Mouse (Mus musculus) midbrain, embryonic 14.5 days (tissue): ENCODE results near the gene Mmp9. TPM values are rescaled to one million over a fixed set of nuclear protein-coding genes. Genes with fewer than 3 reads are reported as not detected.

Experiments used
- ATAC-seq: fragments of 200-750 bp; cut with Nextera tagmentation; 2 replicates; pipeline ENCODE4 v1.8.0; 2017; ENCODE audit warnings: moderate number of reproducible peaks, moderate library complexity; ENCODE audit not compliant: low FRiP score, low TSS enrichment
- DNase-seq: peaks from one replicate; pipeline ENCODE4 v3.0.0-alpha.2; 2015
- H3K27ac ChIP-seq: fragments of 300-500 bp; sonication (generic); replicated peaks from 2 replicates; pipeline ENCODE4 v1.5.1; 2014; ENCODE audit warnings: mild to moderate bottlenecking, low read depth, low read length, moderate library complexity
- H3K27me3 ChIP-seq: fragments of 300-500 bp; sonication (generic); 2 replicates; pipeline ENCODE4 v1.6.1; 2014; ENCODE audit warnings: low read length, control low read depth, mixed read lengths; ENCODE audit not compliant: control insufficient read depth, insufficient read depth
- H3K36me3 ChIP-seq: fragments of 300-500 bp; sonication (generic); 2 replicates; pipeline ENCODE4 v1.6.1; 2014; ENCODE audit warnings: low read length, control low read depth; ENCODE audit not compliant: control insufficient read depth, insufficient read depth
- H3K4me1 ChIP-seq: fragments of 300-500 bp; sonication (generic); 2 replicates; pipeline ENCODE4 v1.6.1; 2014; ENCODE audit warnings: mild to moderate bottlenecking, antibody characterized with exemption, low read length, control low read depth; ENCODE audit not compliant: control insufficient read depth, insufficient read depth
- H3K4me2 ChIP-seq: fragments of 300-500 bp; sonication (generic); 2 replicates; pipeline ENCODE4 v1.6.1; 2014; ENCODE audit warnings: mild to moderate bottlenecking, low read length, moderate library complexity
- H3K4me3 ChIP-seq: fragments of 300-500 bp; sonication (generic); replicated peaks from 2 replicates; pipeline ENCODE4 v1.5.1; 2014; ENCODE audit warnings: low read depth, low read length
- H3K9ac ChIP-seq: fragments of 300-500 bp; sonication (generic); replicated peaks from 2 replicates; pipeline ENCODE4 v1.6.1; 2014; ENCODE audit warnings: mild to moderate bottlenecking, low read length, moderate library complexity
- H3K9me3 ChIP-seq: fragments of 300-500 bp; sonication (generic); 2 replicates; pipeline ENCODE4 v1.6.1; 2016; ENCODE audit warnings: low read length, control low read depth, mixed read lengths; ENCODE audit not compliant: control insufficient read depth
- WGBS: fragments of 180-500 bp; shearing (Covaris S2); extraction: QIAGEN DNeasy Blood & Tissue Kit; methylation state at CpG from one replicate; pipeline ENCODE4 v1.1.7; 2014; 5-methylcytosine and 5-hydroxymethylcytosine counted together
- polyA plus RNA-seq: library from polyadenylated mRNA; unstranded; fragments of >200 nt; fragmentation: Nextera tagmentation; extraction: Ambion mirVana; gene quantifications from 2 replicates; pipeline ENCODE4 v1.2.1, GENCODE M21; 2014

The Mmp9 gene
- polyA plus RNA-seq, 1 experiment from 2014 or later: 29.7 TPM

DNA sequence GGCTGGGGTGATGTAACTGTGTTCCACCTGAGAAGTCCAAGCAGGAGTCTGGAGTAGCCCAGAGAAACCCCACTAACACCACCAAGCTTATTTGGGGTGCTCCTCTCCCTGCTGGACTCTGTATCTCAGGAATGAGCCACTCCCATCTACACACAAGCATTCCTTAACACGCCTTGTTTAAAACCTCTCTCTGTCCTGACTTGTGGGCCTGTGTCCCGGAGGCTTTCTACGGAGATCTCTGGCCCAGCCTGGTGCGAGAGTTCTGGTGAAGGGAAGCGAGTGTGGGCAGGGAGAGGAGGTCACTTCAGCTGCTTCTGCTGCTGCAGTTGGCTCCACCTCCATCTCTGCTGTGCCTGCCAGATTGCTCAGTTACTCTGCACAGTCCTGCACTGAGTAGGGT, 15.6 kb downstream of the Mmp9 start:
- DNase-seq (no peak), ATAC-seq (no peak)
- Histone ChIP-seq H3K27me3 (peaks cover 7% of the 10 kb centered on the region), H3K4me3 (no peak overlapping the region), H3K9me3 (no peaks in the 10 kb centered on the region), H3K27ac (no peak overlapping the region), H3K36me3 (no peaks in the 10 kb centered on the region), H3K4me2 (no peak overlapping the region), H3K4me1 (0 out of 2 replicates have a peak, but pooled peaks cover under 1% of the 10 kb centered on the region), H3K9ac (no peak overlapping the region)
- WGBS: 80% methylated on average over 5 of the region's 5 CpGs

DNA sequence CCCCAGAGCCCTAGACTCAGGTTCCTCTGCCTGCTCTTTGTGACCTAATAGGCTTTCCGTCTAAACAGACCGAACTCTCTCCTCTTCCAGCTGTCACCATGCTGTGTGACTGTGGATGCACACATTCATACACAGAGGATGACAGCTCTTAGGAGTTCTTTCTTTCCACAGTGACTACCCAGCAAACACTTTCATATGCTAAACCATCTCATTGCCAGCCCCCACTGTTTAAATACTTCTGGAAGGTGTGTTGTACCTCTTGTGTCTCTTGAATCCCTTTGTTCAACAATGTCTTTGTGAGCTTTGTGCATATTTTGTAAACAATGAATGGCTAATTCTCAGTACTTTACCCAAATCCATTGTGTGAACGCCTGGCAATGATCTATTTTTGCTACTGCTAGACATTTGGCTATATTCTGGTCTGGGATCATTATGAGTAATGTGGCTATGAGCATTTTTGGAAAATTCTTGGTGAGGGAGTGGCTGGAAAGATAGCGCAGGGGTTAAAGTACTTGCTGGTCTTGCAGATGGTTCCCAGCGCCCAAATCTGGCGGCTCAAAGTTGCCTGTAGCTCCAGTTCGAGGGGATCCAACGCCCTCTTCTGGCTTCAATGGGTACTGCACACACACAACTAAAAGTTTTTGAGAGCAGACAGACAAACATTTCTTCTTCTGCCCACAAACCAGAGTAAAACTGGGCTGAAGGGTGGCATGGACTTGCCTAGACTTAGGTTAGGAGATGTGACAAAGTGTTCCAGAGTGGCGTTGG, 17.2 kb downstream of the Mmp9 start:
- Histone ChIP-seq H3K9me3 (no peaks in the 10 kb centered on the region), H3K27me3 (0 out of 2 replicates have a peak, but pooled peaks cover 4% of the 10 kb centered on the region), H3K4me3 (no peak overlapping the region), H3K27ac (no peak overlapping the region), H3K4me2 (no peak overlapping the region), H3K9ac (no peak overlapping the region), H3K36me3 (no peaks in the 10 kb centered on the region), H3K4me1 (0 out of 2 replicates have a peak, but pooled peaks cover 8% of the 10 kb centered on the region)
- ATAC-seq (no peak), DNase-seq (no peak)
- WGBS: 61% methylated on average over 9 of the region's 9 CpGs

DNA sequence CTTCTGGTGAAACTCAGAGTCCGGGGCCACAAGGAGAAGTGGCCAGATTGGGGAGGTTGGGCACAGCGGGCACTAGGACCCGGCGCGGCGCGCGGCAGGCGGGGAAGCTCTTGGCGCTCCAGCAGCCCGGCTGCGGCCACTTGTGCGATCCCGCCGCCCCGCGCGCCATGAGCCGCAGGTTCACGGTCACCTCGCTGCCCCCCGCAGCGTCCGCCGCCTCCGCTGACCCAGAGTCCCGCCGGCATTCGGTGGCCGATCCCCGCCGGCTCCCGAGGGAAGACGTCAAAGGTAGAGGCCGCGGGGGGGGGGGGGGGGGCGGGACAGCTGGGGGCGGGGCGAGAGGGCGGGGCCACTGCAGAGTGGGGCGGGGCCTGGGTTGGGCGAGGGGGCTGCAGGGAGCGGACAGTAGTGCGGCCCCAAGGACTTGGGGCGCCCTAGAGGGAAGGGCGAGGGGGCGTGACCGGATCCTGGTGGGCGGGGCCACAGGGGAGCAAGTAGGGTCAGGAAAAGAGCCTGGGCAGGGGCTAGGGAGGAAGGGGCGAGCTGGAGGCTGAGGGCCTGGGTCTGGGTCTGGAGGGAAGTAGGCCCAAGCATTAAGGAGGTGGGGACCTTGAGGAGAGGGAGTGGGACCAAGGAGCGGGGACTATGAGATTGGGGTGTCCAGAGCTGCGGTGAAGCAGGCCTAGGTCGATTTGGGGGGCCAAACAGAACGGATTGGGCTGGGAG, 20.3 kb downstream of the Mmp9 start, which contains the start of gene Slc12a5:
Gene Slc12a5, plus strand, starts transcription at position 87 of the 726 bp plus-strand sequence.
- Histone ChIP-seq H3K36me3 (no peaks in the 10 kb centered on the region), H3K4me3 (peak within 1 kb of the TSS; percentile 53), H3K4me2 (peak within 1 kb of the TSS; percentile 60), H3K9ac (peak within 1 kb of the TSS; percentile 49), H3K4me1 (peaks cover 34% of the 10 kb centered on the region), H3K27ac (peak within 1 kb of the TSS; percentile 58), H3K27me3 (no peaks in the 10 kb centered on the region), H3K9me3 (no peaks in the 10 kb centered on the region)
- WGBS: under 1% methylated on average over 48 of the region's 54 CpGs
- peak; percentile 89 for DNase-seq
- peak; percentile 66; the same call in 1 of the 2 replicates for ATAC-seq

DNA sequence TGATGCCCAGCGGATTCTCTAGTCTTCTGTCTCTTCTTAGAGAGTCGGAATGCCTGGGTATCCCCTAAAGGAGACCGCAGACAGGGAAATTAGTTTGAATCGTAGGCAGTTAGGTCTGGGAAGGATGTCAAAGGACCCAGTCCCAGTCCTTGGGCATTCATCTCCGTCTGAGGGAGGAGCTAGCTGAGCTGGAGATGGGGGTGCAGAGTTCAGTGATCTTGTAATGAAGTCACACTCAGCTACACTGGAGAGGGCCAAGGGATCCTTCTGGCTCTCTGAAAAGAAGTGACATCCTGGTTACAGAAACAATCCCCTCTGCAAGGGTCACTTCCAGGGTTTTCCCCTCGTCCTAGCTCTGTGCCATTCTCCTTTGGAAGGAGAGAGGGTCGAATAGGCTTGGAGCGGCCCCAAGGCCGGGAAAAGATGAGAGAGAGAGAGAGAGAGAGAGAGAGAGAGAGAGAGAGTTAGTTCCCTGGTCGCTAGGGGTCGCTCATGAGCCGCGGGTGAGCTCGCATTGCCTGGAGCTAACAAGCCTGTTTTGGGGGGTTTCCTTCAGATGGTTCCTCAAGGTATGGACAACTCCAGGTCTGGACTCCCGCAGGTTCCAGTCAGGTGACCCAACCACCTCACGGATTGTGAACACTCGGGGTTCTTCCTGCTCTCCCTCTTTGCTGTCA, 21.1 kb downstream of the Mmp9 start:
- DNase-seq (peak; percentile 84), ATAC-seq (no peak)
- no peaks in the 10 kb centered on the region for H3K27me3 ChIP-seq
- H3K9ac ChIP-seq: peak overlapping the region; percentile 49
- no peaks in the 10 kb centered on the region for H3K36me3 ChIP-seq
- H3K4me3 ChIP-seq: peak overlapping the region; percentile 53
- peaks cover 40% of the 10 kb centered on the region for H3K4me1 ChIP-seq
- H3K9me3 ChIP-seq: no peaks in the 10 kb centered on the region
- 9% methylated on average over 17 of the region's 17 CpGs for WGBS
- peak overlapping the region; percentile 60 for H3K4me2 ChIP-seq
- peak overlapping the region; percentile 58 for H3K27ac ChIP-seq

DNA sequence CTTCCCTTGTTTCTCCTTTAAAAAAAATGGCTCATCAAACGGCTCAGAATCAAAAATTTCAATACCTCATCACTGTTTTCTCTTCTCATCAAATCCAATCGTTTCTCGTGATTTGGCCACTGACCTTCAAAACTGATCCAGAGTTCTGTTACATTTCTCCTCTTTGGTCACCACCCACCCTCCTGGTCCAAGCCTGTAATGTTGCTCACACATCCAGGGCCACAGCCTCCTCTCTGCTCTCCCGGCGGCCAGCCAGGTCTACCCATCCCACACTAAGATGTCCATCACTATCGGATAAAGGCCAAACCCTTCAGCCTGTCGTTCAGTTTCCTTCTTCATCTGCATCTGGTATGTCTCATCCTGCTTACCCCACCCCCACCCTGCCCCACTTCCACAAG, 21.6 kb downstream of the Mmp9 start:
- Histone ChIP-seq H3K36me3 (no peaks in the 10 kb centered on the region), H3K4me2 (peak overlapping the region; percentile 60), H3K27me3 (peaks cover 3% of the 10 kb centered on the region; the same call in 1 of the 2 replicates), H3K4me1 (peaks cover 43% of the 10 kb centered on the region), H3K27ac (peak overlapping the region; percentile 58; the same call in 1 of the 2 replicates), H3K4me3 (0 out of 2 replicates have a peak overlapping the region, but pooled peaks have one; percentile 53), H3K9me3 (no peaks in the 10 kb centered on the region), H3K9ac (peak overlapping the region; percentile 12; the same call in 1 of the 2 replicates)
- 49% methylated on average over 7 of the region's 7 CpGs for WGBS
- ATAC-seq (no peak), DNase-seq (no peak)

DNA sequence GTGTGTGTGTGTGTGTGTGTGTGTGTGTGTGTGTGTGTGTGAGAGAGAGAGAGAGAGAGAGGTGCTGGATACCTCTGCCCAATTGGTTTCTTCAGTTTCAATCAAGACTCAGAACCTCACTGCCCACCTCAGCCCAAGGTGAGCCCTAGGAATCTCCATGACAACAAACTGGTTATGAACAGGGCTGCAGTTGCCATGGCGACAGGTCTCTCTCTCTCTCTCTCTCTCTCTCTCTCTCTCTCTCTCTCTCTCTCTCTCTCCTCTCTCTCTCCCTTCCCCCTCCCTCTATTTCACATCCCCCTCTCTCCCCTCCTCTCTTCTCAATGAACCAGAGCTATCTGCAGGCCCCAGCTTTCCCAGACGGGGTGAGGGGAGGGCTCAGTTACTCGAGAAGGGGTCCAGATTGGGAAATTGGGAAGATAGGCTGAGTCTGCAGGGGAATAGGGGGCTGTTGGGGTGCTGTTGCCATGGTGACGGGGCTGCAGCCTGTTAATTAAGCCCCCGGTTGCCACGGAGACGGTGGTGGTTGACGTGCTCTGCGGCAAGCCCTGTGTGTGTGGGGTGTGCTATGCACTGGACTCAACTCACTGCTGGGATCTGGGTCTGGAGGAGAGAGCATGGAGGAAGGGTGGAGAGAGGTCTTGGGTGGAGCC, 23.8 kb downstream of the Mmp9 start:
- H3K4me3 ChIP-seq: peak overlapping the region; percentile 10; the same call in 1 of the 2 replicates
- peak; percentile 91 for DNase-seq
- ATAC-seq: peak; percentile 51
- 12% methylated on average over 9 of the region's 9 CpGs for WGBS
- H3K36me3 ChIP-seq: no peaks in the 10 kb centered on the region
- H3K9ac ChIP-seq: no peak overlapping the region; the same call in 1 of the 2 replicates
- H3K27me3 ChIP-seq: peaks cover 14% of the 10 kb centered on the region; the same call in 1 of the 2 replicates
- H3K9me3 ChIP-seq: no peaks in the 10 kb centered on the region
- peak overlapping the region; percentile 91 for H3K27ac ChIP-seq
- H3K4me1 ChIP-seq: peaks cover 51% of the 10 kb centered on the region
- H3K4me2 ChIP-seq: peak overlapping the region; percentile 49

DNA sequence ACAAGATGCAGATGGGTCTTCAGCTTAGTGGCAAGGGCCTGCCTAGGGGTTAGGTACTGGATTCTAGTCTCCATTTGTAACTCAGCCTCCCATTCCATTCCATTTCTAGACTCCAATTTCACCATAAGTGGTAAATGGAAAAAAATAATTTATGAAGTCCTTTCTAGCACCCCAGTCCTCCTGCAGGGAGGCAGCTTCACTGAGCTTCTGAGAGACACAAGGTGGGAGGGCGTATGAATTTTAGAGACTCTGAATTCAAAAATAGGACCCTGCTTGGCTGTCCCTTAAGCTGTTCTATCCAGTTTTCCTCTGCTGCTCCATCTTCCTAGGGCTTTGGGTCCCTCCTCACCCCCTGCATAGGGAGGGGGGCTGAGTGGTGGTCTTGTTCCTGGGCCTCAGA, 24.4 kb downstream of the Mmp9 start:
- Histone ChIP-seq H3K36me3 (no peaks in the 10 kb centered on the region), H3K4me1 (peaks cover 56% of the 10 kb centered on the region), H3K4me2 (peak overlapping the region; percentile 49), H3K9me3 (no peaks in the 10 kb centered on the region), H3K9ac (no peak overlapping the region; the same call in 1 of the 2 replicates), H3K4me3 (peak overlapping the region; percentile 10; the same call in 1 of the 2 replicates), H3K27me3 (peaks cover 21% of the 10 kb centered on the region; the same call in 1 of the 2 replicates), H3K27ac (peak overlapping the region; percentile 91)
- no peak for ATAC-seq
- no peak for DNase-seq
- 92% methylated on average over 1 of the region's 1 CpGs for WGBS

DNA sequence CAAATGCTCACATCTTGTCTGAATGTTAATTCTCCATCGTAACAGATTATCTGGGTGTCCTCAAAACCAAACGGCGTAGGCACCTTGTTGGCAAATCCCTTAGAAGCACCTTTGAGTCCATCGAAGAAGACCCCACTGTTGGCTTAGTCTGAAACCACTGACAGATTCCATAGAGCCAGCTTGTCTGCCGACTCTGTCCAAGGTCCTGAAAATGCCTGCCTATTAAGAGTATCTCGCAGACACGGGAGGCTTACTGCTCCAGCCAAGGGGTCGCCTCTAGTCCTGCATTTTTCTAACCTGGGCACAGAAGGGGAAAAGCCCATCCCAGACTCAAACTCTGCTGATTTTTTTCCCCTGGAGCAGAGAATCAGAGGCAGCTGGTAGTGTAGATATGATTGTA, 25.8 kb downstream of the Mmp9 start:
- Histone ChIP-seq H3K4me3 (no peak overlapping the region), H3K27me3 (peaks cover 21% of the 10 kb centered on the region; the same call in 1 of the 2 replicates), H3K9ac (no peak overlapping the region), H3K9me3 (no peaks in the 10 kb centered on the region), H3K27ac (no peak overlapping the region), H3K4me2 (no peak overlapping the region), H3K36me3 (no peaks in the 10 kb centered on the region), H3K4me1 (peaks cover 69% of the 10 kb centered on the region)
- 22% methylated on average over 8 of the region's 8 CpGs for WGBS
- ATAC-seq: no peak
- DNase-seq: peak; percentile 69
